Mouse (Mus musculus) heart, embryonic 12.5 days (tissue): ENCODE data around the gene Plcb4. TPM values are rescaled to one million over a fixed set of nuclear protein-coding genes. Genes with fewer than 3 reads are reported as not detected.
A peak's percentile ranks its signal among the peaks of the same experiment; 100 is the strongest.

Experiments
- ATAC-seq: fragments of 200-750 bp; cut with Nextera tagmentation; 2 replicates; pipeline ENCODE4 v1.8.0; 2017; ENCODE audit warnings: moderate TSS enrichment, moderate library complexity; ENCODE audit not compliant: insufficient number of reproducible peaks, low FRiP score
- H3K27ac ChIP-seq: fragments of 300-500 bp; sonication (generic); 2 replicates; pipeline ENCODE4 v1.5.1; 2016; ENCODE audit warnings: mild to moderate bottlenecking, moderate library complexity; ENCODE audit not compliant: poor library complexity, severe bottlenecking
- H3K27me3 ChIP-seq: fragments of 300-500 bp; sonication (generic); replicated peaks from 2 replicates; pipeline ENCODE4 v1.6.1; 2016; ENCODE audit warnings: mild to moderate bottlenecking, moderate library complexity
- H3K36me3 ChIP-seq: fragments of 300-500 bp; sonication (generic); 2 replicates; pipeline ENCODE4 v1.6.1; 2016; ENCODE audit warnings: mild to moderate bottlenecking, moderate library complexity
- H3K4me1 ChIP-seq: fragments of 300-500 bp; sonication (generic); replicated peaks from 2 replicates; pipeline ENCODE4 v1.6.1; 2016; ENCODE audit warnings: mild to moderate bottlenecking
- H3K4me2 ChIP-seq: fragments of 300-500 bp; sonication (generic); 2 replicates; pipeline ENCODE4 v1.6.1; 2016; ENCODE audit warnings: mild to moderate bottlenecking, moderate library complexity
- H3K4me3 ChIP-seq: fragments of 300-500 bp; sonication (generic); 2 replicates; pipeline ENCODE4 v1.5.1; 2016; ENCODE audit warnings: mild to moderate bottlenecking
- H3K9ac ChIP-seq: fragments of 300-500 bp; sonication (generic); 2 replicates; pipeline ENCODE4 v1.6.1; 2016; ENCODE audit warnings: mild to moderate bottlenecking, moderate library complexity
- H3K9me3 ChIP-seq: fragments of 300-500 bp; sonication (generic); replicated peaks from 2 replicates; pipeline ENCODE4 v1.6.1; 2016; ENCODE audit warnings: mild to moderate bottlenecking, moderate library complexity
- WGBS: fragments of 180-500 bp; shearing (Covaris S2); methylation state at CpG from one replicate; pipeline ENCODE4 v1.1.7; 2016; 5-methylcytosine and 5-hydroxymethylcytosine counted together
- polyA plus RNA-seq: library from polyadenylated mRNA; unstranded; fragments of >200 nt; fragmentation: Nextera tagmentation; extraction: Ambion mirVana; gene quantifications from 2 replicates; pipeline ENCODE4 v1.2.1, GENCODE M21; 2016

Plcb4 gene
- polyA plus RNA-seq, 1 experiment from 2014 or later, result 33.2 TPM

GRCm38 (mm10) chr2:135861531-135862488 is 203.0 kb downstream of the Plcb4 start:
- ATAC-seq, result no peak
- peak overlapping the region; percentile 66; the same call in 1 of the 2 replicates for H3K27ac ChIP-seq
- no peaks in the 10 kb centered on the region for H3K9me3 ChIP-seq
- no peaks in the 10 kb centered on the region for H3K27me3 ChIP-seq
- H3K36me3 ChIP-seq, result no peaks in the 10 kb centered on the region
- H3K4me2 ChIP-seq, result no peak overlapping the region
- H3K4me1 ChIP-seq, result peaks cover 27% of the 10 kb centered on the region
- WGBS, result 63% methylated on average over 8 of the region's 8 CpGs
- H3K4me3 ChIP-seq, result no peak overlapping the region
- no peak overlapping the region for H3K9ac ChIP-seq

GRCm38 (mm10) chr2:135862489-135863390 is 203.9 kb downstream of the Plcb4 start:
- Histone ChIP-seq H3K4me1 (peaks cover 29% of the 10 kb centered on the region), H3K9ac (no peak overlapping the region), H3K4me3 (no peak overlapping the region), H3K9me3 (no peaks in the 10 kb centered on the region), H3K36me3 (no peaks in the 10 kb centered on the region), H3K27ac (peak overlapping the region; percentile 66; the same call in 1 of the 2 replicates), H3K27me3 (no peaks in the 10 kb centered on the region), H3K4me2 (no peak overlapping the region)
- ATAC-seq, result no peak
- WGBS, result 33% methylated on average over 5 of the region's 5 CpGs

GRCm38 (mm10) chr2:135863391-135864076 is 204.7 kb downstream of the Plcb4 start:
- Histone ChIP-seq H3K9me3 (no peaks in the 10 kb centered on the region), H3K4me2 (no peak overlapping the region), H3K4me3 (no peak overlapping the region), H3K27ac (no peak overlapping the region), H3K4me1 (peaks cover 29% of the 10 kb centered on the region), H3K36me3 (no peaks in the 10 kb centered on the region), H3K27me3 (no peaks in the 10 kb centered on the region), H3K9ac (no peak overlapping the region)
- ATAC-seq, result no peak
- 73% methylated on average over 4 of the region's 4 CpGs for WGBS

GRCm38 (mm10) chr2:135866421-135866820 is 207.6 kb downstream of the Plcb4 start:
- H3K9me3 ChIP-seq, result no peaks in the 10 kb centered on the region
- no peak for ATAC-seq
- H3K4me2 ChIP-seq, result no peak overlapping the region
- WGBS, result 58% methylated on average over 9 of the region's 9 CpGs
- no peaks in the 10 kb centered on the region for H3K36me3 ChIP-seq
- no peak overlapping the region for H3K4me3 ChIP-seq
- H3K4me1 ChIP-seq, result peaks cover 41% of the 10 kb centered on the region
- no peak overlapping the region for H3K9ac ChIP-seq
- H3K27ac ChIP-seq, result no peak overlapping the region
- no peaks in the 10 kb centered on the region for H3K27me3 ChIP-seq

GRCm38 (mm10) chr2:135866838-135867237 is 208.0 kb downstream of the Plcb4 start:
- H3K9me3 ChIP-seq, result no peaks in the 10 kb centered on the region
- no peak overlapping the region for H3K9ac ChIP-seq
- no peaks in the 10 kb centered on the region for H3K27me3 ChIP-seq
- 65% methylated on average over 4 of the region's 4 CpGs for WGBS
- peaks cover 37% of the 10 kb centered on the region for H3K4me1 ChIP-seq
- no peak for ATAC-seq
- H3K4me3 ChIP-seq, result no peak overlapping the region
- H3K4me2 ChIP-seq, result no peak overlapping the region
- H3K27ac ChIP-seq, result no peak overlapping the region
- H3K36me3 ChIP-seq, result no peaks in the 10 kb centered on the region

- H3K9me3 ChIP-seq, result no peaks in the 10 kb centered on the region
- no peaks in the 10 kb centered on the region for H3K36me3 ChIP-seq
- no peak for ATAC-seq
- H3K4me1 ChIP-seq, result peaks cover 23% of the 10 kb centered on the region
- H3K27ac ChIP-seq, result no peak overlapping the region
- no peak overlapping the region for H3K4me3 ChIP-seq
- WGBS, result 69% methylated on average over 7 of the region's 7 CpGs
- H3K9ac ChIP-seq, result no peak overlapping the region
- H3K27me3 ChIP-seq, result no peaks in the 10 kb centered on the region
- H3K4me2 ChIP-seq, result no peak overlapping the region
Observed at GRCm38 (mm10) chr2:135869637-135870036, 210.8 kb downstream of the Plcb4 start.

GRCm38 (mm10) chr2:135873146-135873545 is 214.3 kb downstream of the Plcb4 start:
- no peak overlapping the region for H3K27ac ChIP-seq
- 81% methylated on average over 9 of the region's 9 CpGs for WGBS
- no peak overlapping the region for H3K4me2 ChIP-seq
- H3K4me1 ChIP-seq, result peaks cover 15% of the 10 kb centered on the region
- no peaks in the 10 kb centered on the region for H3K36me3 ChIP-seq
- H3K9me3 ChIP-seq, result no peaks in the 10 kb centered on the region
- ATAC-seq, result no peak
- H3K27me3 ChIP-seq, result no peaks in the 10 kb centered on the region
- H3K4me3 ChIP-seq, result no peak overlapping the region
- H3K9ac ChIP-seq, result no peak overlapping the region

- Histone ChIP-seq H3K36me3 (no peaks in the 10 kb centered on the region), H3K4me3 (no peak overlapping the region), H3K4me2 (no peak overlapping the region), H3K27me3 (no peaks in the 10 kb centered on the region), H3K27ac (no peak overlapping the region), H3K9me3 (no peaks in the 10 kb centered on the region), H3K9ac (no peak overlapping the region), H3K4me1 (peaks cover 15% of the 10 kb centered on the region)
- ATAC-seq, result no peak
- WGBS, result 63% methylated on average over 2 of the region's 2 CpGs
Observed at GRCm38 (mm10) chr2:135873761-135874160, 214.9 kb downstream of the Plcb4 start.

GRCm38 (mm10) chr2:135875549-135875948 is 216.7 kb downstream of the Plcb4 start:
- 85% methylated on average over 6 of the region's 6 CpGs for WGBS

GRCm38 (mm10) chr2:135879356-135879755 is 220.5 kb downstream of the Plcb4 start:
- 80% methylated on average over 7 of the region's 7 CpGs for WGBS

More at GRCm38 (mm10) chr2:135875549-135875948, 216.7 kb downstream of the Plcb4 start:
- H3K36me3 ChIP-seq, result no peaks in the 10 kb centered on the region
- H3K27me3 ChIP-seq, result no peaks in the 10 kb centered on the region
- no peak overlapping the region for H3K4me3 ChIP-seq
- peaks cover 16% of the 10 kb centered on the region for H3K4me1 ChIP-seq
- H3K4me2 ChIP-seq, result no peak overlapping the region
- H3K27ac ChIP-seq, result no peak overlapping the region
- ATAC-seq, result peak; percentile 29; the same call in 1 of the 2 replicates
- no peaks in the 10 kb centered on the region for H3K9me3 ChIP-seq
- H3K9ac ChIP-seq, result no peak overlapping the region

More at GRCm38 (mm10) chr2:135879356-135879755, 220.5 kb downstream of the Plcb4 start:
- Histone ChIP-seq H3K36me3 (no peaks in the 10 kb centered on the region), H3K9ac (no peak overlapping the region), H3K27me3 (no peaks in the 10 kb centered on the region), H3K4me1 (peaks cover 14% of the 10 kb centered on the region), H3K4me3 (no peak overlapping the region), H3K4me2 (no peak overlapping the region), H3K27ac (no peak overlapping the region), H3K9me3 (no peaks in the 10 kb centered on the region)
- ATAC-seq, result no peak
